Mouse (Mus musculus) MEL (cell line): ENCODE data around the gene Myog. TPM values are rescaled to one million over a fixed set of nuclear protein-coding genes. Genes with fewer than 3 reads are reported as not detected.

Source experiments
- DNase-seq: peaks from one replicate; pipeline ENCODE4 v3.0.0; 2011; ENCODE audit warnings: low read depth, low spot score
- H3K27ac ChIP-seq: 2 replicates; pipeline ENCODE4 v1.5.1; 2012; ENCODE audit warnings: low read depth, mild to moderate bottlenecking, control low read depth, low read length, moderate library complexity; ENCODE audit not compliant: control insufficient read depth
- H3K27me3 ChIP-seq, 2 experiments: fragments of 150-350 bp in 1 of 2; sonication (generic) in 1 of 2; 2 replicates each; pipeline ENCODE4 v1.6.1; 2012; ENCODE audit warnings: low read length in 2 of 2, mild to moderate bottlenecking in 2 of 2, improper control_type of control experiment in 1 of 2, moderate library complexity in 1 of 2; ENCODE audit not compliant: insufficient read depth in 2 of 2, control insufficient read depth in 1 of 2
- H3K36me3 ChIP-seq, 2 experiments: 2 replicates each; pipeline ENCODE4 v1.6.1; 2012 to 2014; ENCODE audit warnings: low read length in 2 of 2, improper control_type of control experiment in 1 of 2, inconsistent platforms in 1 of 2, mild to moderate bottlenecking in 1 of 2; ENCODE audit not compliant: insufficient read depth in 2 of 2, control insufficient read depth in 1 of 2
- H3K4me1 ChIP-seq, 2 experiments: fragments of 150-350 bp in 1 of 2; sonication (generic) in 1 of 2; 2 replicates each; pipeline ENCODE4 v1.6.1; 2012; ENCODE audit warnings: low read length in 2 of 2, improper control_type of control experiment in 1 of 2, mild to moderate bottlenecking in 1 of 2; ENCODE audit not compliant: insufficient read depth in 2 of 2, control insufficient read depth in 1 of 2
- H3K4me3 ChIP-seq, 2 experiments: fragments of 150-350 bp in 1 of 2; sonication (generic) in 1 of 2; 2 replicates each; pipeline ENCODE4 v1.5.1; 2012; ENCODE audit warnings: low read depth in 2 of 2, low read length in 2 of 2, mild to moderate bottlenecking in 2 of 2, moderate library complexity in 2 of 2, control low read depth in 1 of 2, improper control_type of control experiment in 1 of 2; ENCODE audit not compliant: control insufficient read depth in 1 of 2, insufficient read depth in 1 of 2
- H3K79me2 ChIP-seq: 2 replicates; pipeline ENCODE4 v1.6.1; 2012; ENCODE audit warnings: mild to moderate bottlenecking, low read length, moderate library complexity; ENCODE audit not compliant: control insufficient read depth, poor library complexity, insufficient read depth
- H3K9ac ChIP-seq: 2 replicates; pipeline ENCODE4 v1.6.1; 2012; ENCODE audit warnings: low read depth, mild to moderate bottlenecking, control low read depth, low read length, moderate library complexity; ENCODE audit not compliant: control insufficient read depth, poor library complexity, severe bottlenecking
- H3K9me3 ChIP-seq: fragments of 150-350 bp; sonication (generic); replicated peaks from 2 replicates; pipeline ENCODE4 v1.6.1; 2012; ENCODE audit warnings: mild to moderate bottlenecking, low read length, improper control_type of control experiment, moderate library complexity; ENCODE audit not compliant: insufficient read depth
- BHLHE40 ChIP-seq: IDR thresholded peaks from 2 replicates; pipeline ENCODE4 v1.6.1; 2012; ENCODE audit warnings: low read depth, mild to moderate bottlenecking, inconsistent platforms, low read length, improper control_type of control experiment, borderline replicate concordance
- CHD1 ChIP-seq: IDR thresholded peaks from 2 replicates; pipeline ENCODE4 v1.6.1; 2012; ENCODE audit warnings: low read depth, mild to moderate bottlenecking, inconsistent platforms, low read length, improper control_type of control experiment
- CHD2 ChIP-seq: IDR thresholded peaks from 2 replicates; pipeline ENCODE4 v1.6.1; 2011; ENCODE audit warnings: low read length, improper control_type of control experiment
- ELF1 ChIP-seq: IDR thresholded peaks from 2 replicates; pipeline ENCODE4 v1.6.1; 2014; ENCODE audit warnings: low read depth, mild to moderate bottlenecking, inconsistent platforms, low read length, improper control_type of control experiment, moderate library complexity
- EP300 ChIP-seq, 2 experiments: IDR thresholded peaks; 2 replicates each; pipeline ENCODE4 v1.6.1; 2011; ENCODE audit warnings: improper control_type of control experiment in 2 of 2, low read length in 2 of 2, low read depth in 1 of 2, mild to moderate bottlenecking in 1 of 2
- ETS1 ChIP-seq: IDR thresholded peaks from 2 replicates; pipeline ENCODE4 v1.6.1; 2012; ENCODE audit warnings: low read depth, mild to moderate bottlenecking, inconsistent platforms, low read length, improper control_type of control experiment, moderate library complexity
- GABPA ChIP-seq: IDR thresholded peaks from 2 replicates; pipeline ENCODE4 v1.6.1; 2012; ENCODE audit warnings: low read depth, mild to moderate bottlenecking, inconsistent platforms, low read length, improper control_type of control experiment, moderate library complexity
- GATA1 ChIP-seq: IDR thresholded peaks from 2 replicates; pipeline ENCODE4 v1.6.1; 2011; ENCODE audit warnings: low read depth, low read length, improper control_type of control experiment
- HCFC1 ChIP-seq: IDR thresholded peaks from 2 replicates; pipeline ENCODE4 v1.6.1; 2012; ENCODE audit warnings: low read depth, mild to moderate bottlenecking, inconsistent platforms, low read length, improper control_type of control experiment, moderate library complexity
- JUND ChIP-seq: IDR thresholded peaks from 2 replicates; pipeline ENCODE4 v1.6.1; 2011; ENCODE audit warnings: low read depth, mild to moderate bottlenecking, improper control_type of control experiment, low read length
- KAT2A ChIP-seq: conservative IDR thresholded peaks from 2 replicates; pipeline ENCODE4 v1.6.1; 2012; ENCODE audit warnings: low read depth, low read length, improper control_type of control experiment, inconsistent platforms
- MAFK ChIP-seq: IDR thresholded peaks from 2 replicates; pipeline ENCODE4 v1.6.1; 2011; ENCODE audit warnings: low read depth, mild to moderate bottlenecking, low read length, improper control_type of control experiment, borderline replicate concordance
- MAX ChIP-seq: IDR thresholded peaks from 2 replicates; pipeline ENCODE4 v1.6.1; 2011; ENCODE audit warnings: low read length, improper control_type of control experiment
- MYC ChIP-seq: IDR thresholded peaks from 2 replicates; pipeline ENCODE4 v1.6.1; 2011; ENCODE audit warnings: low read depth, mild to moderate bottlenecking, low read length, improper control_type of control experiment, moderate library complexity
- NRF1 ChIP-seq: IDR thresholded peaks from 2 replicates; pipeline ENCODE4 v1.6.1; 2014; ENCODE audit warnings: low read depth, mild to moderate bottlenecking, inconsistent platforms, low read length, improper control_type of control experiment, moderate library complexity; ENCODE audit not compliant: poor library complexity, insufficient read depth, severe bottlenecking
- POLR2A ChIP-seq, 2 experiments: IDR thresholded peaks; 2 replicates each; pipeline ENCODE4 v1.6.1; 2011 to 2012; ENCODE audit warnings: low read length in 2 of 2, mild to moderate bottlenecking in 2 of 2, control low read depth in 1 of 2, improper control_type of control experiment in 1 of 2, low read depth in 1 of 2, moderate library complexity in 1 of 2; ENCODE audit not compliant: control insufficient read depth in 1 of 2, insufficient read depth in 1 of 2, poor library complexity in 1 of 2
- POLR2AphosphoS2 ChIP-seq: IDR thresholded peaks from 2 replicates; pipeline ENCODE4 v1.6.1; 2011; ENCODE audit warnings: low read length, improper control_type of control experiment
- RAD21 ChIP-seq: IDR thresholded peaks from 2 replicates; pipeline ENCODE4 v1.6.1; 2011; ENCODE audit warnings: mild to moderate bottlenecking, low read depth, low read length, improper control_type of control experiment
- RCOR1 ChIP-seq: IDR thresholded peaks from 2 replicates; pipeline ENCODE4 v1.6.1; 2012; ENCODE audit warnings: low read depth, mild to moderate bottlenecking, inconsistent platforms, low read length, improper control_type of control experiment
- SMC3 ChIP-seq: IDR thresholded peaks from 2 replicates; pipeline ENCODE4 v1.6.1; 2011; ENCODE audit warnings: low read depth, low read length, improper control_type of control experiment
- TAL1 ChIP-seq: IDR thresholded peaks from 2 replicates; pipeline ENCODE4 v1.6.1; 2012; ENCODE audit warnings: mild to moderate bottlenecking, inconsistent platforms, low read length, moderate library complexity, mixed read lengths
- USF1 ChIP-seq: IDR thresholded peaks from 2 replicates; pipeline ENCODE4 v1.6.1; 2014; ENCODE audit warnings: low read depth, mild to moderate bottlenecking, inconsistent platforms, low read length, improper control_type of control experiment, moderate library complexity
- ZC3H11A ChIP-seq: IDR thresholded peaks from 2 replicates; pipeline ENCODE4 v1.6.1; 2012; ENCODE audit warnings: low read depth, mild to moderate bottlenecking, inconsistent platforms, low read length, improper control_type of control experiment
- polyA plus RNA-seq, 2 experiments: library from polyadenylated mRNA; stranded (reverse) in 1 of 2; unstranded in 1 of 2; fragments of >175 nt in 1 of 2; fragments of >200 nt in 1 of 2; gene quantifications; 2 replicates each; pipeline versions ENCODE4 v1.2.1 to v1.2.4; 2012; ENCODE audit warnings: low replicate concordance in 2 of 2, low read depth in 1 of 2; ENCODE audit not compliant: insufficient read length in 2 of 2, insufficient read depth in 1 of 2, missing spikeins in 1 of 2
- total RNA-seq: library from RNA; depleted of rRNA; stranded (reverse); fragments of 300-350 nt; gene quantifications from 2 replicates; pipeline ENCODE4 v1.2.3, GENCODE M21; 2012

Myog gene
- total and polyA plus RNA-seq, 3 experiments, result not detected

GRCm38 (mm10) chr1:134316361-134316760, 26.6 kb downstream of the Myog start:
- no peaks in the 10 kb centered on the region for H3K9me3 ChIP-seq
- H3K79me2 ChIP-seq, result no peaks in the 10 kb centered on the region
- no peak for DNase-seq
- TF ChIP-seq USF1 (no peak), KAT2A (no peak), RCOR1 (no peak), MYC (no peak), HCFC1 (no peak), SMC3 (no peak), ELF1 (no peak), JUND (no peak), BHLHE40 (no peak), RAD21 (no peak), POLR2AphosphoS2 (no peak)
- TF ChIP-seq, all 39 proteins: peak for 0
- H3K9ac ChIP-seq, result no peak overlapping the region
- no peaks in the 10 kb centered on the region for H3K36me3 ChIP-seq
- no peak overlapping the region for H3K27ac ChIP-seq
- H3K4me1 ChIP-seq, result no peaks in the 10 kb centered on the region
- no peak overlapping the region for H3K4me3 ChIP-seq
- H3K27me3 ChIP-seq, result no peaks in the 10 kb centered on the region; a peak in 2 of 4 replicates

GRCm38 (mm10) chr1:134318261-134318660, 28.5 kb downstream of the Myog start:
- DNase-seq, result no peak
- H3K27ac ChIP-seq, result no peak overlapping the region
- no peaks in the 10 kb centered on the region for H3K4me1 ChIP-seq
- no peaks in the 10 kb centered on the region for H3K9me3 ChIP-seq
- no peak overlapping the region for H3K4me3 ChIP-seq
- H3K27me3 ChIP-seq, result no peaks in the 10 kb centered on the region; a peak in 2 of 4 replicates
- no peak for TF ChIP-seq GABPA
- TF ChIP-seq CHD1, result no peak
- no peak for TF ChIP-seq MAFK
- no peak for TF ChIP-seq JUND
- no peak for TF ChIP-seq MAX
- no peak for TF ChIP-seq NRF1
- no peak for TF ChIP-seq EP300 (IDR thresholded peaks at IDR 0.05; ENCODE audit: low read depth in 1 of 2, low read length in 2 of 2)
- no peak for TF ChIP-seq ZC3H11A
- TF ChIP-seq CHD2, result no peak
- TF ChIP-seq ETS1, result no peak
- TF ChIP-seq TAL1, result no peak
- no peak for TF ChIP-seq GATA1
- TF ChIP-seq RCOR1, result no peak
- no peak for TF ChIP-seq MYC
- TF ChIP-seq POLR2A (IDR thresholded peaks at IDR 0.05; ENCODE audit: control insufficient read depth in 1 of 2, insufficient read depth in 1 of 2, low read depth in 1 of 2, low read length in 2 of 2, poor library complexity in 1 of 2), result no peak
- no peak overlapping the region for H3K9ac ChIP-seq
- H3K36me3 ChIP-seq, result no peaks in the 10 kb centered on the region
- H3K79me2 ChIP-seq, result no peaks in the 10 kb centered on the region
